Mouse (Mus musculus) midbrain, embryonic 14.5 days (tissue): Measurements from ENCODE around the gene Rcor3. TPM values are rescaled to one million over a fixed set of nuclear protein-coding genes. Genes with fewer than 3 reads are reported as not detected.

Experiments used
- ATAC-seq: fragments of 200-750 bp; cut with Nextera tagmentation; 2 replicates; pipeline ENCODE4 v1.8.0; 2017; ENCODE audit warnings: moderate number of reproducible peaks, moderate library complexity; ENCODE audit not compliant: low FRiP score, low TSS enrichment
- DNase-seq: peaks from one replicate; pipeline ENCODE4 v3.0.0-alpha.2; 2015
- H3K27ac ChIP-seq: fragments of 300-500 bp; sonication (generic); replicated peaks from 2 replicates; pipeline ENCODE4 v1.5.1; 2014; ENCODE audit warnings: mild to moderate bottlenecking, low read depth, low read length, moderate library complexity
- H3K27me3 ChIP-seq: fragments of 300-500 bp; sonication (generic); 2 replicates; pipeline ENCODE4 v1.6.1; 2014; ENCODE audit warnings: low read length, control low read depth, mixed read lengths; ENCODE audit not compliant: control insufficient read depth, insufficient read depth
- H3K36me3 ChIP-seq: fragments of 300-500 bp; sonication (generic); 2 replicates; pipeline ENCODE4 v1.6.1; 2014; ENCODE audit warnings: low read length, control low read depth; ENCODE audit not compliant: control insufficient read depth, insufficient read depth
- H3K4me1 ChIP-seq: fragments of 300-500 bp; sonication (generic); 2 replicates; pipeline ENCODE4 v1.6.1; 2014; ENCODE audit warnings: mild to moderate bottlenecking, antibody characterized with exemption, low read length, control low read depth; ENCODE audit not compliant: control insufficient read depth, insufficient read depth
- H3K4me2 ChIP-seq: fragments of 300-500 bp; sonication (generic); 2 replicates; pipeline ENCODE4 v1.6.1; 2014; ENCODE audit warnings: mild to moderate bottlenecking, low read length, moderate library complexity
- H3K4me3 ChIP-seq: fragments of 300-500 bp; sonication (generic); replicated peaks from 2 replicates; pipeline ENCODE4 v1.5.1; 2014; ENCODE audit warnings: low read depth, low read length
- H3K9ac ChIP-seq: fragments of 300-500 bp; sonication (generic); replicated peaks from 2 replicates; pipeline ENCODE4 v1.6.1; 2014; ENCODE audit warnings: mild to moderate bottlenecking, low read length, moderate library complexity
- H3K9me3 ChIP-seq: fragments of 300-500 bp; sonication (generic); 2 replicates; pipeline ENCODE4 v1.6.1; 2016; ENCODE audit warnings: low read length, control low read depth, mixed read lengths; ENCODE audit not compliant: control insufficient read depth
- WGBS: fragments of 180-500 bp; shearing (Covaris S2); extraction: QIAGEN DNeasy Blood & Tissue Kit; methylation state at CpG from one replicate; pipeline ENCODE4 v1.1.7; 2014; 5-methylcytosine and 5-hydroxymethylcytosine counted together
- polyA plus RNA-seq: library from polyadenylated mRNA; unstranded; fragments of >200 nt; fragmentation: Nextera tagmentation; extraction: Ambion mirVana; gene quantifications from 2 replicates; pipeline ENCODE4 v1.2.1, GENCODE M21; 2014

The Rcor3 gene
- polyA plus RNA-seq, 1 experiment from 2014 or later = 36.3 TPM

DNA sequence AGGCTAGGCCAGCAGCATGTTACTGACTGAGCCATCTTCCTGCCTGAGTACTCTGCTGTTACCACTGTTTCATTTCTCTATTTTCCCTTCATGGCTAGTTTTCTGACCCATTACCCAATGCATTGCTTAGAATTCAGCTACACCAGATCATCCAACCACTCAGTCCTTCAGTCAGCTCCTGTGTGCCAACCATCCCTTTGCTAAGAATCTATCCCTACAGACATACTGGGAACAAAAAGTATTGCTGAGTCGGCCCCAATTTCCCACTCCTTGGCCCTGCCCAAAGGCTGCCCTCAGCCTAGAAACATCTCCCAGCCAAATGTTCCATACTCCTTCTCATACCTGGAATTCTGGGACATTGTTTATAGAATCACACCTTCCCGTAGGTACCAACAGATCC, 56.7 kb downstream of the Rcor3 start:
- H3K4me1 ChIP-seq = no peaks in the 10 kb centered on the region
- H3K9ac ChIP-seq = no peak overlapping the region
- DNase-seq (no peak), ATAC-seq (no peak)
- H3K9me3 ChIP-seq = no peaks in the 10 kb centered on the region
- H3K36me3 ChIP-seq = no peaks in the 10 kb centered on the region
- no peaks in the 10 kb centered on the region for H3K27me3 ChIP-seq
- H3K4me3 ChIP-seq = no peak overlapping the region
- WGBS = 94% methylated on average over 2 of the region's 2 CpGs
- H3K27ac ChIP-seq = no peak overlapping the region
- no peak overlapping the region for H3K4me2 ChIP-seq

DNA sequence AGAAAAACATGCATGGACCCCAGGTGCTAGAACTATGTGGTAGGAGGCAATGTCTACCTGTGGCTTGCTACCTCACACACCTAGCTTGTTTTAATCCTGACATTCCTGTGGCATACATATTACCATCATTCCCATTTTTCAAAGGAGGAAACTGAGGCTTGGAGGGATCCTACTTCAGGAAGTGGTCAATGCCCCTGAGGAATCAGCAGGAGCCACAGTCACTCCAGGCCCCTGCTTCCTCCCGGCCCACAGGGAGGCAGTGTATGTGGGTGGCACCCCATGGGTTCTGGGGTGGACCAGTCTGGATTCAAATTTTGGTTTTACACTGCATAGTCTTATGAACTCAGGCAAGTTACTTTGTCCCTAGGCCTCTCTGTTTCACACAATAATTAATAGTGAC, 58.7 kb downstream of the Rcor3 start:
- H3K9me3 ChIP-seq = no peaks in the 10 kb centered on the region
- no peaks in the 10 kb centered on the region for H3K27me3 ChIP-seq
- H3K4me3 ChIP-seq = no peak overlapping the region
- ATAC-seq (no peak), DNase-seq (no peak)
- no peak overlapping the region for H3K9ac ChIP-seq
- H3K36me3 ChIP-seq = no peaks in the 10 kb centered on the region
- H3K27ac ChIP-seq = no peak overlapping the region
- WGBS = 93% methylated on average over 1 of the region's 1 CpGs
- H3K4me2 ChIP-seq = no peak overlapping the region
- H3K4me1 ChIP-seq = no peaks in the 10 kb centered on the region

DNA sequence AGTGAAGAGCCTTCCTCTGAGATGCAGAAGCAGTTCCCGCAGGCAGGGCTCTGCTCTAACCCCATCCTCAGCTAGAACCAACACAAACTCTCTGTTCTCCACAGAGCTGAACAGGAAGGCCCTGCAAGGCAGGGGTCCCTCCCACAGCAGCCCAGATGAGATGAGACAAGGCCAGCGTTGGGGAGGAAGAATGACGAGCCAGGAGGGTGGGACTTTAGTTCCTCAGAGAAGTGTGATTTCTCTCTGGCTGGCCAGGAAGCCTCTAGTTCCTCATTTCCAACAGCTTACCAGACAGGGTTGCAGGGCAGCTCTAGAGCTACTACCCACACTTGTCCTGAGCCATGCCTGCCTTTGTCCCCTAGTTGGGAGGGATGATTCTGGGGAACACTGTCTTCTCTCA, 59.5 kb downstream of the Rcor3 start:
- DNase-seq (no peak), ATAC-seq (no peak)
- Histone ChIP-seq H3K4me3 (no peak overlapping the region), H3K4me2 (no peak overlapping the region), H3K36me3 (no peaks in the 10 kb centered on the region), H3K4me1 (no peaks in the 10 kb centered on the region), H3K27ac (no peak overlapping the region), H3K9ac (no peak overlapping the region), H3K27me3 (no peaks in the 10 kb centered on the region), H3K9me3 (no peaks in the 10 kb centered on the region)
- WGBS = 69% methylated on average over 3 of the region's 3 CpGs

DNA sequence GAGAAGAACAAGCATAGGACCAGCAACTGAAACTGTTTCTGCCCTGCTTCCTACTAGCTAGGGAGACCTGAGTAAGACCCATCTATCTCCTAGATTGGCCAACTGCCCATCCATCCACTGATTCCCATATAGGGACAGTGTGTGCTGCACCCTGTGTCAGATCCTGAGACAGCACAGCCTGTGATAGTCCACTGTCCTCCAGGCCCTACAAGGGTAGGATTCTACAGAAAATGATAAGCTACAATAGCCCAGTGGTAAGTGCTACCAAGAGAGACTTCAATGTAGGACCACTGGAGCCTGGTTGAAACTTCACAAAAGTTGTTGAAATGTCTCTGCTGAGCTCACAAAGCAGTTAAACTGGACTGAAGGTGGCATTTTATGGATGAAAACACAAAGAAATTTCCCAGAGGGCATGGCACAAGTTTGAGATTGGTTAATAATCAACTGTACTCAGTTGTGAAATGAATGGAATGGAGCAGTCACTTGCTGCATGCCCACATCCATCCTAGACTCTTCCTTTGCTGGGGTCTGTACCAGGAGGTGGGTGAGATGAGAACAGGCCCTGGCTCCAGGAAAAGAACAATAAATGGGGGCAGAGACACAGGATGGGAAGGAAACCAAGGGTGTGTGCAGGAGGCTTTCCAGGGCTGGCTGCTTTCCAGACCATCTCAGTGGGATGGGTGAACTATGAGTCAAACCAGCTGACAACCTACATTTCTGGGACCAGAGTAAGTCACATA, 60.9 kb downstream of the Rcor3 start:
- Histone ChIP-seq H3K9me3 (no peaks in the 10 kb centered on the region), H3K4me2 (no peak overlapping the region), H3K36me3 (no peaks in the 10 kb centered on the region), H3K27ac (no peak overlapping the region), H3K27me3 (no peaks in the 10 kb centered on the region), H3K9ac (no peak overlapping the region), H3K4me1 (no peaks in the 10 kb centered on the region), H3K4me3 (no peak overlapping the region)
- DNase-seq (no peak), ATAC-seq (no peak)

DNA sequence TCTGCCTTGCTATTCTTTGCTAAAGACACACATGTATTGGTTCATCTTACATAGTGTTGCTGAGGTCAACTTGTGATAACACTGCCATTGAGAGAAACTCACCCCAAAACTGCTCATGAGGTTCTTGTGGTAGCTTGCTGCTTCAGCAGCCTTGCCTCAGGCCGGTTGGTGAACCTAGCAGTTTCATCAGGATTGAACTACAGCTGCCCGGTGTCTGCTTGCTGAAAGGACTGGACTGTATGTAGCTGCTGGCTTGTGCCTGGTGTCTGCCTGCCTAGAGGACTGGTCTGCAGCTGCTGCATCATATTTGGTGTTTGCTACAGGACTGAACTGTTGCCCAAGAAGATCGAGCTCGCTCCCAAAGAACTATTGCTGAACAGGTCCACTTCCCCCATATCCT, 61.8 kb downstream of the Rcor3 start:
- no peaks in the 10 kb centered on the region for H3K27me3 ChIP-seq
- 86% methylated on average over 4 of the region's 4 CpGs for WGBS
- no peak for DNase-seq
- H3K9me3 ChIP-seq = no peaks in the 10 kb centered on the region
- H3K4me2 ChIP-seq = no peak overlapping the region
- H3K4me3 ChIP-seq = no peak overlapping the region
- H3K27ac ChIP-seq = no peak overlapping the region
- no peak overlapping the region for H3K9ac ChIP-seq
- no peak for ATAC-seq
- no peaks in the 10 kb centered on the region for H3K4me1 ChIP-seq
- H3K36me3 ChIP-seq = no peaks in the 10 kb centered on the region

DNA sequence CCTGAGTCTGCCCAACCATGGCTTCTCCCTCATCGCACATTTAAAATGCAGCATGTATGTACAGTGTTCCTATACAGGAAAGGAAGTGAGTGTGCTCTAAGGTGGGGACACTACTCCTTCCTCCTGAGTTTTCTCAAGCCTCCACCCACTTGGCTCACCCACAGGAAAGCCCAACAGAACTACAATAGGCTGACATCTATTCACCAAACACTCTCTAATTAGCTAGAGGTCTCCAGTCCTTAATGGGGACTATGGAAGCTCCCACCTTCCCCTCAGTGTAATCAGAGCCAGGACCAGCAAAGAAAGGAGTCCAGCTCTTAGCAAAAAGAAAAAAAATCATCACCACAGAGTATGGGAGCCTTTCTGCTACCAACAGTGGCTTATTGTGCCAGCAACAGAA, 63.0 kb downstream of the Rcor3 start:
- Histone ChIP-seq H3K9me3 (no peaks in the 10 kb centered on the region), H3K4me3 (no peak overlapping the region), H3K4me2 (no peak overlapping the region), H3K27ac (no peak overlapping the region), H3K9ac (no peak overlapping the region), H3K27me3 (no peaks in the 10 kb centered on the region), H3K4me1 (no peaks in the 10 kb centered on the region), H3K36me3 (no peaks in the 10 kb centered on the region)
- whole genome bisulfite sequencing = 80% methylated on average over 1 of the region's 1 CpGs
- no peak for ATAC-seq
- no peak for DNase-seq

DNA sequence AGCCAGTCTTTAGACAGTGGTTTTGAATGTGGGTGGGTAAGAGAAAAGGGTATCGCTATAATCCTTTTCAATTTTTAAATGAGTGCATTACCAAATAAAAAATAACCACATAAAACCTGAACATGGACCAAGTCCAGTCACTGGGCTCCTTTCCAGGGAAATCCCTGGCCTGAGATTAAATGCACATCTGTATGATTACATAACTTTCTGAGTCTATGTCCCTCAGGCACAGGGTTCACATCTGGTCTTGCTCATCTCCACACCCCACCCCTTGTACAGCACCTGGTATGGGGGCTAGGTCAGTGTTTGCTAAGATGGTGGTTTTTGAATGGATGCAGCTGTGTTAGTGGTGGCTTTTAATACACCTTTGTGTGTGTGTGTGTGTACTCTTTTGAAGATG, 65.4 kb downstream of the Rcor3 start:
- Histone ChIP-seq H3K36me3 (no peaks in the 10 kb centered on the region), H3K4me1 (no peaks in the 10 kb centered on the region), H3K27ac (no peak overlapping the region), H3K9ac (no peak overlapping the region), H3K4me3 (no peak overlapping the region), H3K4me2 (no peak overlapping the region), H3K27me3 (no peaks in the 10 kb centered on the region), H3K9me3 (no peaks in the 10 kb centered on the region)
- ATAC-seq (no peak), DNase-seq (no peak)
- WGBS = 91% methylated on average over 1 of the region's 1 CpGs

DNA sequence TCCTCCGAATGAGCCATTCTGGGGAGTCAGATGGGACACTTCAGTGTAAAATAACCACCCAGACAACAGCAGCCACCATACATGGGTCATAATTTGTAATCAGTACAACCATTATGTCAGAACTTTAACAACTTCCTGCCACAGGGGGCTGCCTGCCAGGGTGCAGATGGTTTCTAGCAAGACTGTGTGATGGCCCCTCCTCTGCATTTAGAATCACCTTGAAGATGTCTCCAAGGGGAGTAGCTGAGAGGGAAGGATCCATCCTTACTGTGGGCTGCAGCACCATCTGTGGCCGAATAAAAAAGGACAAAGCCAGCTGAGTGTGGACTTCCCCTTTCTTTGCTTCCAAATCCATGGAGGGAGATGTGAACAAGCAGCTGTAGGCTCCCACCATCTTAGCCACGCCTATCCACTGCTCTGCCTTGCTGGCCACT, 67.2 kb downstream of the Rcor3 start:
- DNase-seq (no peak), ATAC-seq (no peak)
- Histone ChIP-seq H3K9ac (no peak overlapping the region), H3K9me3 (no peaks in the 10 kb centered on the region), H3K4me3 (no peak overlapping the region), H3K36me3 (no peaks in the 10 kb centered on the region), H3K4me2 (no peak overlapping the region), H3K27me3 (no peaks in the 10 kb centered on the region), H3K27ac (no peak overlapping the region), H3K4me1 (no peaks in the 10 kb centered on the region)
- 72% methylated on average over 3 of the region's 3 CpGs for WGBS

DNA sequence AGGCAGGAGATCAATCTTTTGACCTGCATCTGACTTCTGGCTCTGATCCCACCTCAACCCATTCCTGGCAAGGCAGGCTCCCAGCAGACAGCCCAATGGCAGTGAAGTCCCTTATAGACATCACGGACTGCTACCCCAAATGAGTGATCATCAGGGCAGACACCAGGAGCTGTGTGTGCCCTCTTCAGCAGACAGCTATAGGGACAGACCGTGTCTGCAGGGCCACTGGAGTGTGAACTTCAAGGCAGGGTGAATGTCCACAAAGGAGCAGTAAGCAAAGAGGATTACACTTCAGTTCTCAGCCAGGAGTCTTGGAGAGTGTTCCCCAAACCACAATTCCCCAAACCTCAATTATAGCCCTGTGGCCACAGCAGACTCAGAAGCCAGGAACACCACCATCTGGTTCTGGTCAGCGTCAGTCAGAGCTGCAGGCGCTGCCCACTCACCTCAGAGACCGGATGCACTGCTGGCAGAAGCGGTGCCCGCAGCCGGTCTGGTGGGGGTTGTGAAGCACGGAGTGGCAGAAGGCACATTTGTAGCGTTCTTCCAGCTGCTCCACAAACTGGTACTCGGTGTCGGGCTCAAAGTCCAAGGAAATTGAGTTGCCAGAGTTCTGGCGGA, 67.8 kb downstream of the Rcor3 start:
- Histone ChIP-seq H3K27me3 (no peaks in the 10 kb centered on the region), H3K27ac (no peak overlapping the region), H3K9me3 (no peaks in the 10 kb centered on the region), H3K4me1 (no peaks in the 10 kb centered on the region), H3K9ac (no peak overlapping the region), H3K4me3 (no peak overlapping the region), H3K36me3 (no peaks in the 10 kb centered on the region), H3K4me2 (no peak overlapping the region)
- ATAC-seq (no peak), DNase-seq (no peak)
- WGBS = 63% methylated on average over 13 of the region's 13 CpGs
